Mouse (Mus musculus) liver, embryonic 13.5 days (tissue): ENCODE results near the gene Dclk3. TPM values are rescaled to one million over a fixed set of nuclear protein-coding genes. Genes with fewer than 3 reads are reported as not detected.

Source experiments
- ATAC-seq: fragments of 200-750 bp; cut with Nextera tagmentation; 2 replicates; pipeline ENCODE4 v1.8.0; 2017; ENCODE audit warnings: low read depth, mild to moderate bottlenecking, moderate number of reproducible peaks, moderate library complexity
- DNase-seq: peaks from one replicate; pipeline ENCODE4 v3.0.0; 2022
- H3K27ac ChIP-seq: fragments of 300-500 bp; sonication (generic); 2 replicates; pipeline ENCODE4 v1.5.1; 2015; ENCODE audit warnings: moderate library complexity, mild to moderate bottlenecking, inconsistent platforms
- H3K27me3 ChIP-seq: fragments of 300-500 bp; sonication (generic); 2 replicates; pipeline ENCODE4 v1.6.1; 2015; ENCODE audit warnings: mild to moderate bottlenecking, inconsistent platforms
- H3K36me3 ChIP-seq: fragments of 300-500 bp; sonication (generic); 2 replicates; pipeline ENCODE4 v1.6.1; 2015; ENCODE audit warnings: mild to moderate bottlenecking, inconsistent platforms
- H3K4me1 ChIP-seq: fragments of 300-500 bp; sonication (generic); replicated peaks from 2 replicates; pipeline ENCODE4 v1.6.1; 2015; ENCODE audit warnings: inconsistent platforms
- H3K4me2 ChIP-seq: fragments of 300-500 bp; sonication (generic); 2 replicates; pipeline ENCODE4 v1.6.1; 2015; ENCODE audit warnings: inconsistent platforms, mild to moderate bottlenecking, moderate library complexity
- H3K4me3 ChIP-seq: fragments of 300-500 bp; sonication (generic); replicated peaks from 2 replicates; pipeline ENCODE4 v1.5.1; 2015; ENCODE audit warnings: mild to moderate bottlenecking, inconsistent platforms
- H3K9ac ChIP-seq: fragments of 300-500 bp; sonication (generic); 2 replicates; pipeline ENCODE4 v1.6.1; 2015; ENCODE audit warnings: mild to moderate bottlenecking, inconsistent platforms
- H3K9me3 ChIP-seq: fragments of 300-500 bp; sonication (generic); replicated peaks from 2 replicates; pipeline ENCODE4 v1.6.1; 2016; ENCODE audit warnings: inconsistent platforms
- WGBS: fragments of 180-500 bp; shearing (Covaris S2); methylation state at CpG from one replicate; pipeline ENCODE4 v1.1.7; 2015; ENCODE audit not compliant: insufficient replicate concordance; 5-methylcytosine and 5-hydroxymethylcytosine counted together
- polyA plus RNA-seq: library from polyadenylated mRNA; unstranded; fragments of >200 nt; fragmentation: Nextera tagmentation; extraction: Ambion mirVana; gene quantifications from 2 replicates; pipeline ENCODE4 v1.2.1, GENCODE M21; 2015

Gene Dclk3
- polyA plus RNA-seq, 1 experiment from 2014 or later: not detected

GRCm38 (mm10) chr9:111461415-111462103 lies 22.7 kb downstream of the Dclk3 start:
- 64% methylated on average over 10 of the region's 10 CpGs for WGBS

DNA sequence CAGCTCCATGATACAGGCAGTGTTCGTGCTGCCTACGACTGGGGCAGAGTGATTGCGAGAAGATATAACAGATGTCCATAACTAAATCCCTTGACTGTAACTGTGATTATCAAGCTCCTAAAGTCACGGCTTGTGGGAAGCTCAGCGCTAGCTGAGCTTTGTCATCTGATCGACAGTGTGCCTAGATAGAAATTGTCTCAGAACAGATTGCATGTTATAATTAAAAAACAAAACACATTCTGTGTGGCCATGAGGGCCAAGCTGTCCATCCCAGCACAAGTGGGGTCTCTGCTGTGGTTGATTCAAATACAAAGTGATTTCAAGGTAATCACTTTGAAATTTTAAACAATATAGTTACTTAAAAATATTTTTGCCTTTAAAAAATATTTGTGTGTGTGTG lies 26.8 kb downstream of the Dclk3 start:
- Histone ChIP-seq H3K27ac (no peak overlapping the region), H3K27me3 (no peaks in the 10 kb centered on the region), H3K9ac (no peak overlapping the region), H3K4me2 (no peak overlapping the region), H3K4me3 (no peak overlapping the region), H3K4me1 (no peaks in the 10 kb centered on the region), H3K36me3 (no peaks in the 10 kb centered on the region), H3K9me3 (no peaks in the 10 kb centered on the region)
- no peak for ATAC-seq
- 73% methylated on average over 6 of the region's 6 CpGs for WGBS
- DNase-seq: no peak

More at GRCm38 (mm10) chr9:111461415-111462103, 22.7 kb downstream of the Dclk3 start:
- DNase-seq: no peak
- no peak overlapping the region for H3K9ac ChIP-seq
- H3K27ac ChIP-seq: no peak overlapping the region
- no peak overlapping the region for H3K4me3 ChIP-seq
- no peaks in the 10 kb centered on the region for H3K27me3 ChIP-seq
- H3K4me2 ChIP-seq: no peak overlapping the region
- ATAC-seq: no peak
- H3K9me3 ChIP-seq: no peaks in the 10 kb centered on the region
- H3K36me3 ChIP-seq: no peaks in the 10 kb centered on the region
- H3K4me1 ChIP-seq: peaks cover 7% of the 10 kb centered on the region; the same call in 1 of the 2 replicates

DNA sequence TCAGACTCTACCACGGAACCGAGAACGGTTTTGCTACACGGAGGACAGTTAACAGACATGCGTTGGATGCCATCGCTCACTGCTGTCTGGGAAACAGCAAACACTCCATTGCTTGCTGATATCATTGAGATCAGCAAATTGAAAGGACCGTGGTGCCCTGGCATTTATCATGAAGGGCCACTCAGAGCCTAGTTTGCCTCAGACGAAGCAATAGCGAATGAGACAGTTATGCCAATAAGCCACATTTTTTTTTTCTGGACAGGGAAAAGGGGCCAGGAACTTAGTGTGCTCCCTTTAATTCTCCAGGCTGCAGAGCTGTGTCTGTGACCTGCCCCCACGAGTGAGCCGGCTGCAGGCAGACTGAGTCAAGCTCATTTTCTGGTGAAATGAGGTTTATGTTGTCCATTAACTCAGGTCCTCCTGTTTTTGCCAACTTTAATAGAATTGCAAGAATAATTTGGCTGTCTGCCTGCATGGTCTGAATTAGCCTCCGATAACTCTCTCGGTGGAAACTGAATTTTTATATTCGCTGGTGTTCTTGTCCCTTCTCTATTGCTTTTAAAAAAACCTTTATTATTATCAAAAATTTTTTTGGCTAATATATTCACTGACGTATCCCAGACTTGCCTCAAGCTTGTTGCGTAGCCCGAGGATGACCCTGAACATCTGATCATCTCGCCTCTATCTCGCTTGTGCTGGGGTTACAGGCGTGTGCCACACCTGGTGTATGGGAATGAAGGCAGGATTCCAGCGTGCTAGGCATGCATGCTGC lies 35.0 kb downstream of the Dclk3 start:
- ATAC-seq (no peak), DNase-seq (no peak)
- no peak overlapping the region for H3K4me3 ChIP-seq
- no peaks in the 10 kb centered on the region for H3K9me3 ChIP-seq
- no peaks in the 10 kb centered on the region for H3K27me3 ChIP-seq
- no peak overlapping the region for H3K9ac ChIP-seq
- H3K4me1 ChIP-seq: no peaks in the 10 kb centered on the region
- H3K4me2 ChIP-seq: no peak overlapping the region
- H3K36me3 ChIP-seq: no peaks in the 10 kb centered on the region
- 73% methylated on average over 21 of the region's 21 CpGs for WGBS
- H3K27ac ChIP-seq: no peak overlapping the region

DNA sequence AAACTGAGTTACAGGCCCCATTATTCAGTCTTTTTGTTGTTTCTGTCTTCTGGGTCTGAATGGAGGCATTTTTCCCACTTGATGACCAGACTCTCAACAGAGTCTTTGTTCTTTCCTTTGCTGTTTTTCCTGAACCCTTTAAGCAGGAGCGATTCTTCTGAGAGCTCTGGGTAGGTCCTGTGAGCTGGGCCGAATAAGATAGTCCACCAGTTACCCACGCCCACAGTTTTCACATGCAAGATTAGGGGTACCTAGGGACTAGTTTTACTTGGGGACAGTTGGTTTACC lies 35.5 kb downstream of the Dclk3 start:
- Histone ChIP-seq H3K27me3 (no peaks in the 10 kb centered on the region), H3K9me3 (no peaks in the 10 kb centered on the region), H3K4me3 (no peak overlapping the region), H3K9ac (no peak overlapping the region), H3K4me1 (no peaks in the 10 kb centered on the region), H3K4me2 (no peak overlapping the region), H3K36me3 (no peaks in the 10 kb centered on the region), H3K27ac (no peak overlapping the region)
- no peak for ATAC-seq
- DNase-seq: no peak
- WGBS: 54% methylated on average over 3 of the region's 3 CpGs

DNA sequence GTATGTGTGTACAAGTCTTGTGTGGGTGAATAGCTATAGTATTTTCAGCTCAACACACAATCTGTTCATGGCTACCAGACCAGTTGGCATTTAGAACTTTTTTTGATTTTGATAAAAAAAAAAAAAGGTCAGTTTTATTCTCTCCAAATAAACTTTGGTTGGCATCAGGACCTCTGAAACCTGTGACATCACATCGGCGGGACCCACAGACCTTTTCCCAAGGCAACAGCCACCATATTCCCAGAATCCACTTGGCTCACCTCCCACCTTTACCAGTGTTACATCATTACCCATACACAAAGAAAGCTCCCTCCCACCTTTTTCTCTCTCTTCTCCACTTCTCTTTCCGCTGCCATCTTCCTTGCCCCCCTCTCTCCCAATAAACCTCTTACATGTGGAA lies 36.4 kb downstream of the Dclk3 start:
- DNase-seq (no peak), ATAC-seq (no peak)
- H3K4me2 ChIP-seq: no peak overlapping the region
- H3K9me3 ChIP-seq: no peaks in the 10 kb centered on the region
- 68% methylated on average over 3 of the region's 3 CpGs for WGBS
- H3K27ac ChIP-seq: no peak overlapping the region
- no peaks in the 10 kb centered on the region for H3K36me3 ChIP-seq
- no peaks in the 10 kb centered on the region for H3K27me3 ChIP-seq
- no peak overlapping the region for H3K9ac ChIP-seq
- no peak overlapping the region for H3K4me3 ChIP-seq
- no peaks in the 10 kb centered on the region for H3K4me1 ChIP-seq

DNA sequence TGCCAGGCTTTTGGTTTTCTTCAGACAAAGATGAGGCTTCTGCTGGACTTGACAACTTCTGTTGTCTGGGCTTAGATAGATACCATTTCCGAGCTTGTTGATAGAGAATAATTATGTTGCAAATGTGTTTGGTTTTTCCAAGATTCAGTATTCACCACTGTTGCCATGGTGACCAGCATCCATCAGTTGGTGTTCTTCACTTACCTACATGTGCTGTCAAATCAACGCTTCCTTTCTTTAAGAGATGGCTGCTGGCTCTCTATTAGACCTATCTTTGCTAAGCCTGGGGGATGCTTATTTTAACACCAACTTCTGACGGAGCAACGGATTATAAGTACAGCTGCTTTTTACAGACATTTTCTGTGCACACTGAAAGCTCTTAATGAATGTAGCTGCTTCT lies 37.1 kb downstream of the Dclk3 start:
- DNase-seq (no peak), ATAC-seq (no peak)
- no peaks in the 10 kb centered on the region for H3K9me3 ChIP-seq
- no peak overlapping the region for H3K4me3 ChIP-seq
- H3K4me2 ChIP-seq: no peak overlapping the region
- no peaks in the 10 kb centered on the region for H3K36me3 ChIP-seq
- no peaks in the 10 kb centered on the region for H3K27me3 ChIP-seq
- no peaks in the 10 kb centered on the region for H3K4me1 ChIP-seq
- H3K9ac ChIP-seq: no peak overlapping the region
- 71% methylated on average over 4 of the region's 4 CpGs for WGBS
- no peak overlapping the region for H3K27ac ChIP-seq

DNA sequence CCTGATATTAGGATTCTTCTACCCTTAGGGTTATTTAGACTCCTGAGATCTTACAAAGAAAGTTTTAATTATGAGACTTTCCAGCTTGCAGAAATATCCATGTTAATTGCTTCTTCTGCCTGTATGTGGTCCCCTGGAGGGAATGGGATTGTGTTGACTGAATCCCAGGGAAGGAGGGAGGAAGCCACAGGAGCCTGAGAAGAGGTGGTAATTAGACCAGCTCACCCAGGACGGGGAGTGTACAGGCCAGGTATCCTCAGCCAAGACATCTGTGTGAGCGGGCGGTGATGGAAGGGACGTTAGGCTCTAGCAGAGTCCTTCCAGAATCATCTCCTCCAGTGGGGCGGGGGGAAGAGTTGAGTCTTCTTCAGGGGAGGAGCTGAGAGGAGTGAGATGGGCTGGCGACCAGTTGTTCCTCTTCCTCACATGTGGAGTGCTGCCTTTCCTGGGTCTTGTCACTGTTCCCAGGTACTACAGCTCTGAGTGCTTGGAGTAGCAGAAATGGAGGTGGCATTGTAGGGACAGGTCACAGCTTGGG lies 37.7 kb downstream of the Dclk3 start:
- H3K9me3 ChIP-seq: no peaks in the 10 kb centered on the region
- no peak overlapping the region for H3K4me3 ChIP-seq
- no peak overlapping the region for H3K27ac ChIP-seq
- WGBS: 68% methylated on average over 6 of the region's 6 CpGs
- no peaks in the 10 kb centered on the region for H3K27me3 ChIP-seq
- H3K4me2 ChIP-seq: no peak overlapping the region
- H3K4me1 ChIP-seq: no peaks in the 10 kb centered on the region
- no peaks in the 10 kb centered on the region for H3K36me3 ChIP-seq
- DNase-seq (no peak), ATAC-seq (no peak)
- H3K9ac ChIP-seq: no peak overlapping the region

GRCm38 (mm10) chr9:111478853-111479490 lies 40.1 kb downstream of the Dclk3 start:
- Histone ChIP-seq H3K4me1 (no peaks in the 10 kb centered on the region), H3K4me3 (no peak overlapping the region), H3K4me2 (no peak overlapping the region), H3K9me3 (no peaks in the 10 kb centered on the region), H3K27me3 (no peaks in the 10 kb centered on the region), H3K27ac (no peak overlapping the region), H3K9ac (no peak overlapping the region), H3K36me3 (no peaks in the 10 kb centered on the region)
- DNase-seq (no peak), ATAC-seq (no peak)
- 45% methylated on average over 7 of the region's 7 CpGs for WGBS

DNA sequence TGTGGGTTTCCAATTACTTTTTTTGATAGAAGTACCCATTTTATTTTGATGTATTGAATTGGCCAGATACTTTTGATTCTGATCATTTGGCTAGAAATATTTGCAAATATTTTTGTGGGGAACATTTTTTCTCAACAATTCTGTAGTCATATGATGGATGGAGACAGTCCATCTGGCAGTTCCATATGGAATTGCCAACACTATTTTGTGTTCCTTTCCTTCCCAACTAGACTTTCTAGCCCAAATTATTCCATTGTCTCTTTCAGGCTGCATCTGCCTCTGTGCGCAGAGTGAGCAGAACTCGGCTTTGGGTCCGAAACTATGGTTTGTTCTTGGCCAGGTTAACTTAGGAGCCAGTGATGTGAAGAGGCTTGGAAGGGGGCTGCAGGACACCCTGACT lies 42.1 kb downstream of the Dclk3 start:
- WGBS: 63% methylated on average over 3 of the region's 3 CpGs
- no peak for ATAC-seq

DNA sequence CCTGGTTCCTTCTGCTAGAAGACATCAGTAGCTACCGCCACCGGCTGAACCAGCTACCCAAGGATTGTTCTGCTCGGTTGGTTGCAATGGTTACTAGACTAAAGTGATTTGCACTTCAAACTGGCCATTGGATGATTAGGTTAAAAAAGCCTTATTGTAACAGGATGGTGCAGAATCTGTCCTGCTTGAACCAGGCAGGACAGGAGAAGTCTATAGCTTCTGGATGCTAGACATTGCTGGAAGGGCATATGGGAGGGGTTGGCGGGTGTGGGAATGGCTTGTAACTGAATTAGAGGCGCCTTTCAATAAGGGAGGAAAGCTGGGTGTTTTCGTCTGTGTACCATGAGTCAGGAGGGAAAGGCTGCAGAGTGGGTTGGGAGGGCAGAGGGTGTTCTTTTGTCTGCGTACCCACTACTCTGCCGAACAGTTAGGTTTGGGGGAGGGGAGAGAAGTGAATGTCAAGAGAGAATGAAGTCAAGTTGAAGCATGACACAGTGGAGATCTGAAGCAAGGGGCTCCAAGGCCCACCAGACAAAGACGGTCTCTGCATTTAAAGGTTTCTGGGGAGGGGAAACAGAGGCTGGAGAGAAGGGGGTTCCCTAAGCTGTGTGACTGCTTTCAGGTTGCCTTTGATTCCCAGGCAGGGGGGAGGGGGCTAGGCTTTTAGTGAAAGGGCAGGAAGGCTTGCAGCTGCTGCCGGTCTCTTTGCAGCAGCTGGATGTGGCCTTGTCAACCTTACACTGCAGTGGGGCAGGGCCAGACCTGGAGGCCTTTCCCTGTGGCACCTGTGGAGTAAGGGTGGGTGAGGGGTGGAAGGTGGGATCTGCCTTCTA lies 48.0 kb downstream of the Dclk3 start:
- peaks cover 4% of the 10 kb centered on the region; the same call in 1 of the 2 replicates for H3K27me3 ChIP-seq
- no peaks in the 10 kb centered on the region for H3K9me3 ChIP-seq
- WGBS: 56% methylated on average over 10 of the region's 10 CpGs
- DNase-seq (no peak), ATAC-seq (no peak)
- no peak overlapping the region for H3K27ac ChIP-seq
- no peak overlapping the region for H3K4me2 ChIP-seq
- H3K4me3 ChIP-seq: no peak overlapping the region
- H3K4me1 ChIP-seq: no peaks in the 10 kb centered on the region
- no peak overlapping the region for H3K9ac ChIP-seq
- no peaks in the 10 kb centered on the region for H3K36me3 ChIP-seq

More for the DNA sequence above, 42.1 kb downstream of the Dclk3 start:
- Histone ChIP-seq H3K9me3 (no peaks in the 10 kb centered on the region), H3K27ac (no peak overlapping the region), H3K4me3 (no peak overlapping the region), H3K27me3 (no peaks in the 10 kb centered on the region), H3K4me2 (no peak overlapping the region), H3K4me1 (no peaks in the 10 kb centered on the region), H3K9ac (no peak overlapping the region), H3K36me3 (no peaks in the 10 kb centered on the region)
- no peak for DNase-seq

DNA sequence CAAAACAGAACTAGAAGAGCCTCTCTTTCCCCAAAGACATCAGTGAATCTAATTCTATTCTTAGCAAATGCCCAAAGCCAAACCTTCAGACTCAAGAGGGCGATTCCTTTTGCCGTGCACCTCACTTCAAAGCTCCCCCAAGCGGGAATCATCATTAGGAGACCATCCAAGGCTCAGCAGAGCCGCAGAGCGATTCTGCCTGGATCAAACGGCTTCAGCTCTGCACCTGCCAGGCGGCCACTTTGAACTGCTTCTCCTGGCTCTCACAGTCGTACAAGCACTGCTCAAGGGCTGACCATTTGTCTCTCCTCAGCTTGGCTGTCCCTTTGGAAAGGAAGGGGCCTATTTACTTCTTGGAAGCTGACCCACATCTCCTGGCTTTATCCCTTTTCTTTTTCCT lies 51.7 kb downstream of the Dclk3 start:
- Histone ChIP-seq H3K4me3 (no peak overlapping the region), H3K27ac (no peak overlapping the region), H3K9ac (no peak overlapping the region), H3K36me3 (no peaks in the 10 kb centered on the region), H3K27me3 (peaks cover 4% of the 10 kb centered on the region; the same call in 1 of the 2 replicates), H3K4me1 (no peaks in the 10 kb centered on the region), H3K9me3 (no peaks in the 10 kb centered on the region), H3K4me2 (no peak overlapping the region)
- ATAC-seq: no peak
- WGBS: 18% methylated on average over 8 of the region's 8 CpGs
- DNase-seq: no peak
